Mouse (Mus musculus) layer of hippocampus, postnatal 14 days (tissue): ENCODE results near the gene Mycbp2. TPM values are rescaled to one million over a fixed set of nuclear protein-coding genes. Genes with fewer than 3 reads are reported as not detected.

Experiments used
- DNase-seq, 2 experiments: peaks; one replicate each; pipeline ENCODE4 v3.0.0; 2021 to 2022; ENCODE audit warnings: low spot score in 2 of 2, mixed read lengths in 1 of 2
- total RNA-seq, 2 experiments: library from RNA; stranded (reverse); gene quantifications; 2 replicates each; pipeline ENCODE4 v1.2.3; 2021

Gene Mycbp2
- total RNA-seq, 2 experiments from 2014 or later: 148 to 157 TPM

DNA sequence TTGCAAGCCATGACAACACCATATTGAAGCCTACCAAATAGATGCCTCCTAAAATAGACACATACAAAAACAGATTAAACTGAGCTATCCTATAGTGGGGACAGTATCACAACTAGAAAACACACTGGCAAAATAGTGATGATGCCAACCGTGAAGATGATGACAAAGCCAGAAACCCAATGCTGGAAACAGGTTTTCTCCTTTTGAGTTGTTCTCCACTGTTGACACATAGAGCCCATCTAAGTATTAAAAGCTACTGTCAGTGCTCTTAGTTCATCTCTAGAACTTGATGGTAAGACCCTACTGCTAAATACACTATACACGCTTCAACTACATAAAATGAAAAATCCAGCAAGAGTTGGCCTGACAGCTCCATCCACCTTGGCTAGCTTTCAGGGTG is 86.2 kb downstream of the Mycbp2 start:
- DNase-seq: no peak

DNA sequence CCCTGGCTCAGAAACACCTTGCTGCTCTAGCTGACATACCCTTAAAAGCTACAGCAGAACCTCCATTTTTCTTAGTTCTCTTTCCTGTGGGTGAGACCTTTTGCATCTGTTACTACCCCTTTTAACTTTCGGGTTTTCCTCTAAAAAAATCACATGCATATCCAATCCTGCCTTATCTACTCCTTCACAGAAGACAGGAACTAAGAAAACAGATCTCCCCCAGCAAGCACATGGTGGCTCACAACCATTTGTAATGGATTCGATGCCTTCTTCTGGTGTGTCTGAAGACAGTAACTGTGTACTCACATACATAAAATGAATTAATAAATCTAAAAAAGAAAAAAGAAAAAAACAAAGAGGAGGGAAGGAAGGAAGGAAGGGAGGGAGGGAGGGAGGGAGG is 87.9 kb downstream of the Mycbp2 start:
- DNase-seq: no peak

DNA sequence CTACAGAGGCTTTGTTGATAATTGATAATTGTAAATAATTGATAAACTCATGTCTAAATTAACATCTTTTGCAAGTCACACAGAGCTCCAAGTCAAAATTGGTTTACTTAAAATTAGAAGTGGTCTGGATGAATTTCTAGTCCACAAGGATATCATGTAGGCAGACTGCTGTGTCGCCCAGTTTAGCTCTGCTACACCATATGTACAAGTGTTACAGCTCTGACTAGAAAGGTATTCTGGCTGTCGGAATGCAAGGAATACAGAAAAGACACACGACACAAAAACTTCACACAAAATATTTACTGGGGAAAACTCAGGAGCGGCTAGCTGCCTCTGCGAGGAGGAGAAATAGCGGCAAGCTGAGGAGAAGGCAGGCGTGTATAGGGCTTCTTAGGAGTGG is 89.7 kb downstream of the Mycbp2 start:
- no peak for DNase-seq

DNA sequence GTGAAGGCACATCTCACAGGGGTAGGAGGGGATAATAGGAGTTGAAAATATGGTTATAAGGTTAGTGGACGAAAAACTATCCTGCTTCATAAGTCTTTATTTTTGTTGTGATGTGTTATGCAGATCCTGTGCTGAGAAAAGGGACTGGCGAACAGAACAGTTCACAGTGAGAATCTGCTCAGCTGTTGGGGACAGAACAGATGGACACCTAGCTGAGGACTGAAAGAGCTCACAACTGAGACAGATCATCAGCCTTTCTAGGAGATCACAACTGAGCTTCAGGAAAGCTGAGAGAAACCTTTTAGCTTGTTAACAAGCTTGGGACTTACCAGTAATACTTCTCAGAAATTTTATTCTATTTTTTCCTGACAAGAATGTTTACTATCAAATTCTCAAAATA is 92.3 kb downstream of the Mycbp2 start:
- peak in 1 of 2 experiments; percentile 7 for DNase-seq

DNA sequence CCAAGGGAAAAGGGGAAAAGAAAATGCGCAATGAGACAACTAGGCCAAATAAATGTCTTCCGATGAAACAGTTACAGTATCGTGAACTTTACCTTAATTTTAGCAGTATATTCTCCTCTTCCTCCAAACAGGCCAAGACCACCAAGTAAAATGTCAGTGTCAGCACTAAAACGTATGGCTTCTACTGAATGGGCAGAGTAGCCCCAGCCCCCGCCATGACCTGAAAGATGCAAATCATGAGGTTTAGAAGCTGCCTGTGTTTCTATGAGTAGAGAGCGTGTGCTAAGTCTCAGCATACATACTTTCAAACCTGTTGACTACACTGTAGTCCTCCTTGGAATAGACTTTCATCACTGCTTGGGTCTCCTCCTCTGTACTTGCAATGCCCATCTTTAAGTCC is 104.6 kb downstream of the Mycbp2 start:
- no peak for DNase-seq

DNA sequence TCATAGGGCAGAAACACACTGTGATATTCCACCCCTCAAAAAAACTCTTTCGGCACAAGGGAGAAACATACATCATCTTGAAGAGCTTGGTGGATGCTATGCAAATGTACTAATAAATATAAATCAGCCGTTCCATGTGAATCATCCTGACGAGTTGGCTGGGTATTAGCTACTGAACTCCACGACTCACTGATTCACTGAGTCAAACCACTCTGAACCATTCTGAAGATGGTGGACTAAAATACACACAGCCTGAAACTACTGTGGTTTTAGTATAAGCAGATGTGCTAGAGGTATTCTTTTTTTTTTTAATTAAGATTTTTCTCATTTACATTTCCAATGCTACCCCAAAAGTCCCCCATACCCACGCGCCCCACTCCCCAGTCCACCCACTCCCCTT is 111.8 kb downstream of the Mycbp2 start:
- DNase-seq: no peak

DNA sequence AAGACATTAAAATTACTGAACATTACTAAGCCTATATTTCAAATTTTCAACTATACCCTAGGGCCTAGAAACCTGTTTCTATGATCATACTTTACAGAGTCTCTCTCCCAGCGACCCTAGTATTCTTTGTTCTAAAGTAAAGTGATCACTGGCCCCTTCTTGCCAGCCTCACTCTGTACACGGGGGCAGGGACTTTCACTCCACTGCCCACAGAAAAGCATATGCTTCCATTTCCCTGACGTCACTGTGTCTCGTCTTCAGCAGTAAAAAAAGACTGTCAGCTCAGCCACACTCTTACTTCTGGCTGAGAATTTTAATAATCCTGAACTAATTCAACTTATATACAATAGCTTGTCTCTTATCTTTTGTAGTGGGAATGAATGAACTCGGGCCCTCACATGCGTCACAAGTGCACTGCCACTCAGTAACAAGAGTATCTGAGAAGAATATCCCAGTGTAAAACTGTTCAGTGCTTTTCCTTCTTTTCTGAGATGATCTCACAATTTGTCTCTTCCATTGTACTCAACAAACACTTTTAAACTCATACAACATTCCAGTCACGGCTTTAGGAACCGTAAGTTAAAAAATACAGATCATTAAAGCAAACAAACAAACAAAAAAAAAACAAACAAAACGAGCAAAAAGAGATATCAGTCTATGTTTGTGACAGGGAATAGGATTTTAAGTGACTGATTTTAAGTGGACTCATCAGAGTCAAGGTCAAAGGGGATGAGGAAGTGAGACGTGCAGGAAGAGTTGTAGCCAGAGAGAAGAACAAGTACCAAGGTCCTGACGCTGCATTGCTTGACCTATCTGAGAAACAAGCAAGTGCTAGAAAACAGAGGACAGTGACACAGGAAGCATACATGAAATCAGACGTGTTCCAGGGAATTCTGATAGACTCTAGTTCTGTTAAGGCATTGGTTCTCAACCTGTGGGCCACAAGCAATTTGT is 112.7 kb downstream of the Mycbp2 start:
- DNase-seq: no peak

DNA sequence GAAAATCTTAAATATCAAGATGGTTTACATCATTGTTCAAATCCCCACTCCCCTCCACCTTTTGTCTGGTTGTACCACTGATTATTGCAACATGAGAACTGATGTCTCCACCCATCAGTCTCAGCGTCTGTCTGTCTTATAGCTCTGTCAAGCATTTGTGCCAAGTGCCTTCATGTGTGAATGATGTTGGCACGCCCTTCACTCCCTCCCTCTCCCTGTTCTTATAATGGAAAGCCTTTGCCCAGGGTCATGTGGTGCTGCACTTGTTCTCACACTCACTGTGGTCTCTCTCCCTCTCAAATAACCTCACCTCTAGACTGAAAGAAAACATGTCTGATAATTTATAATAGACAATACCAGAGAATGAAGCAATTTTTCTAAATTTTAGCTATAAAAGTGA is 124.3 kb downstream of the Mycbp2 start:
- DNase-seq: no peak

DNA sequence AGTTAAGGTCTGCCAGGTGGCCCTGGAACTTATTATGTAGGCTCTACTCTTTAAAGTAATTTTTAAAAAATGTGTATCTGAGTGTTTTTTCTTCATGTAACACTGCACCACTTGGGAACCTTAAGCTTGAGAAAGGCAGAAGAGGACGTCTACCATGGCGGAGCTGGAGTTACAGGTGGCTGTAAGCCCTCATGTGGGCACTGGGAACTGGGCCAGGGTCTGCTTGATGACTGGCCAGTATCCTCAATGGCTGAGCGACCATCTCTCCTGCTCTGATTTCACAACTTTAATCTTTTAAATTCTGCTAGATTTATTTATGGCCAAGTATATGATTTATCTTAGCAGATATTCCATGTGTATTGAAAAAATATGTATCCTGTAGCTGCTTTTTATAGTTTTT is 124.9 kb downstream of the Mycbp2 start:
- no peak for DNase-seq

DNA sequence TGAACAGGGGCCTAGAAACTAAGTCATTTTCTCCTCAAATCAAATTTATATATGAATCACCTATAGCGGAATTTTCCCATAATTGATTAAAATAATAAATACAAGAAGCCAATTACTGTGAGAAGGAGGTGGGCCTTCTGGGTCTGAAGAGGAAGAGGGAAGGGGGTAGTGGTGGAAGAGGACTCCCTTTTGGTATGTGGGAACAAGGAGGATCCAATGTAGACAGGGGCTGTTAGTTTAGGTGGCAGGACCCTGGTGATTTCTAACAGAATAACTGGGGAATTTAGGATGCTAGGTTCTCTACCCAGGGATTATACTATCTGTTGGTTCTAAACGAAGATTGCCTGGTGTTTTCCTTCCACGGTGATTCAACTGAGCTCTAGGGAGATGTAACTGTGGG is 130.3 kb downstream of the Mycbp2 start:
- no peak for DNase-seq

DNA sequence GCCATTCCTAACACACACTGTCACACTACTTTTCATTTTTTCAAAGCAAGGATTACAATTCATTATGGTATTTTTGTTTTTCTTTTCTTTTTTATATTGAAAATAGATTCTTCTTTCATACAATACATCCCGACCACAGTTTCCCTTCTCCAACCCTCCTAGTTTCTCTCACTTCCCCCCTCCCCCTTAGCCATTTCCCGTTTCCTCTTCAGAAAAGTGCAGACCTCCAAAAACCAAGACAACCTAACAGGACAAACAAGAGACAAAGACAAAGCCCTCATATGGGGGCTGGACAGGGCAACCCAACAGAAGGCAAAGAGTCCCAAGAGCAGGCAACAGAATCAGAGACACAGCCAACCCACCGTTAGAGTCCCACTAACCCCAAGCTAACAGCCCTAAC is 160.0 kb downstream of the Mycbp2 start:
- no peak for DNase-seq

DNA sequence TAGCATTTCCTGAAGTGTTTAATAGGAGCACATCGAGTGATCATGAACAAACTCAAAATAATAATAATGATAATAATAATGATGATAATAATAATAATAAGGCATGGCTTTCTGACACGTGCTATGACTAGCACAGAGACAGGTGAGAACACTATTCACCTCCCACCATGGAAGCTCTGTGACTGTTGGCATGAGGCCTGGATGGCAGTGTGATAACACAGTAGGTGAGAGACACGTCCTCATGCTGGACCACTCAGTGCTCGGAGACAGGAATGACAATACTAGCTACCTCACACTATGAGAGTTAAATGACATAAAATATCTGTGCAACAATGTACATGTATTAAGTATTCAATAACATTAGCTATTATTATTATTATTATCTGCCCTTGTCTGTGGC is 160.5 kb downstream of the Mycbp2 start:
- DNase-seq: no peak

DNA sequence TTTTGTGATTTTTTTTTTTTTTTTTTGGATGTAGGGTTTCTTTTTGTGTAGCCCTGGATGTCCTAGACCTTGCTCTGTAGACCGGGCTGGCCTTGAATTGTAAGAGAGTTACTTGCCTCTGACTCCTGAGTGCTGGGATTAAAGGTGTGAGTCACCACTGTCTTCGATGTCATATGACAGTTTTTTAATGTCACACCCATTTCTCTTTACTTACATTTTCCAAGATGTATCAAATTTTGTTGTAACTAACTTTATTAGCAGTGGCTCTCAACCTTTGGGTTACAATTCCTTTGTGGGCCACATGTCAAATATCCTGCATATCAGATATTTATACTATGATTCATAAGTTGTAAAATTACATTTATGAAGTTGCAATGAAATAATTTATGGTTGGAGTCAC is 166.5 kb downstream of the Mycbp2 start:
- no peak for DNase-seq

DNA sequence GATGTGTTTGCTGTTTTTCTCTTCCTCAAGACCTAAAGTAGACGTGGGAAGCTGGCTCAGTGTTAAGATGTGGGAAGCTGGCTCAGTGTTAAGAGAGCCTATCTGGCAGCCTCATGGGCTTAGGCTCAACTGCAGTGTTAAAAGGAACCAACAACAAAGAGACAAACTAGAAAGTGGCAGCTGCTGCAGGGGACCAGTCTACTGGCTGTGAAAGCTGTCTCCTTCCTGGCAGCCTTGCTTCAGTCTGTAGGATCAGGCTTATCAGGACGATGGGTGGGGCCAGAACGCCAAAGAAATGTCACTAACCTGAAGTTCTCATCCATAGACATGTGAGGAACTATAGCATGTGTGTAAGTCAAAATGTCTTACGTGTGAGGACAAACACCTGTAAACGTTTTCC is 183.7 kb downstream of the Mycbp2 start:
- no peak for DNase-seq

DNA sequence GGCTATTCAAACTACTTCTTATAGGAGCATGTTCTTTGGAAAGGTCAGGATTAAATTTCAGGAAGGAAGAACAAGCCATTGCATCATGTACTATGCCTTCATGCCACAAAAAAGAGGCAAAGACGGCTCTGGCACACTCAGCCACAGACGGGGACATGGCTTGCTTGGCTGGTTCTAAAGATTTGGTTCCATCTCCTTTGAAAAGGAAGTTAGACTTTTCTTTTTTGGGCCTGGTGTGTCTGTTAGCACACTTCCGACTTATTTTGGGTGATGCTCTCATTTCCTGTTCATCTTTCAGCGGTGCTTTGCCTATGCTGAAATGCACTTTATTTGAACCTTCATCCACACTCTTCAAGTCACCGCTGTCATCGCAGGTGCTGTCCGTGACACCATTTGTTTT is 190.9 kb downstream of the Mycbp2 start:
- no peak for DNase-seq

DNA sequence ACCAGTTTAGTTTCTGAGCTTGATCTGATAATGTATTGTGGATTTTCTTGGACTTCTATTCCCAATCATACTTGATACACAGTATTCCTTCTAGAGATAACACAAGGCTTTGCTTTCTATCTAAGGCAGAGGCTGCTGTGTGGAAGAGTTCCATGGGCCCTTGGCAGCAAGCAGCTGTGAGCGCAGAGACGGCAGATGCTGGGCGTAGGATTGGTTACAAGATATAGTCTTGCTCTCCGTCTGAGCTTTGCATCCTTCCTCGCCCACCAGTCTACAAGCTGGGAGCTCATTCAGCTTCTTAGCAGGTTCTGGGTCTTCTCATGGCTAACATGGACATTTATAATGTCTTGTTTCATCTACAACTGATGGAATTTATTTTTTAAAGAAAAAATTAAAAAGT is 196.5 kb downstream of the Mycbp2 start:
- DNase-seq: peak in 1 of 2 experiments; percentile 18

DNA sequence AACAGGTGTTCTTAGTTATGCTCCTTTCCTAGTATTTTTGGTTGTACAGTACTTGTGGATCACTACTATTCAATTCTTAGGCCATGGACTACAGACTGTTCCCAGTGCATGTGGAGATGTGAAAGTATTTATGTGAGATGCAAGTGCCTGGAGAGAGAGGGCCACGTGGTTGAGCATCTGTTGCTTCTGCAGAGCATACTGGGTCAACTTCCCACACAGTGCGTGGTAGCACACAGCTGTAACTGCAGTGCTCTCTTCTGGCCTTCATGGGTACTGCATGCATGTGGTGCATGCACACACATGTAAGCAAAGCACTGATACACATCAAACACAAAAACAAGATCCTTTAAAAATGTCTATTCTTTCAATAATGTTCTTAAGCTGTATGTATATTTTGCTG is 214.6 kb downstream of the Mycbp2 start:
- no peak for DNase-seq

DNA sequence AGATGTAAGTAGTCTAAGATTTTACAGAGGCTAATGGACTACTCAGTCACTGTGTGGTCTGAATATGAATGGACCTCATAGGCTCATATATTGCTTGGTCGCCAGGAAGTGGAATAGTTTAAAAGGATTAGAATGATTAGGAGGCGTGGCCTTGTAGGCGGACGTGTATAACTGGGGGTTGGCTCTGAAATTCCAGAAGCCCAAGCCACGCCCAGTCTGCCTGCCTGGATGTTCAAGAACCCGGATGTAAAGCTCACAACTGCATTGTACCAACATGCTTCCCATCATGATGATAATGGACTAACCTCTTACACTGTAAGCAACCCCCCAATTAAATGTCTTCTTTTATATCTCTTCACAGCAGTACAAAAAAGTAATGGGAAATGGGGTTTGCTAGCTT is 220.9 kb downstream of the Mycbp2 start:
- no peak for DNase-seq

DNA sequence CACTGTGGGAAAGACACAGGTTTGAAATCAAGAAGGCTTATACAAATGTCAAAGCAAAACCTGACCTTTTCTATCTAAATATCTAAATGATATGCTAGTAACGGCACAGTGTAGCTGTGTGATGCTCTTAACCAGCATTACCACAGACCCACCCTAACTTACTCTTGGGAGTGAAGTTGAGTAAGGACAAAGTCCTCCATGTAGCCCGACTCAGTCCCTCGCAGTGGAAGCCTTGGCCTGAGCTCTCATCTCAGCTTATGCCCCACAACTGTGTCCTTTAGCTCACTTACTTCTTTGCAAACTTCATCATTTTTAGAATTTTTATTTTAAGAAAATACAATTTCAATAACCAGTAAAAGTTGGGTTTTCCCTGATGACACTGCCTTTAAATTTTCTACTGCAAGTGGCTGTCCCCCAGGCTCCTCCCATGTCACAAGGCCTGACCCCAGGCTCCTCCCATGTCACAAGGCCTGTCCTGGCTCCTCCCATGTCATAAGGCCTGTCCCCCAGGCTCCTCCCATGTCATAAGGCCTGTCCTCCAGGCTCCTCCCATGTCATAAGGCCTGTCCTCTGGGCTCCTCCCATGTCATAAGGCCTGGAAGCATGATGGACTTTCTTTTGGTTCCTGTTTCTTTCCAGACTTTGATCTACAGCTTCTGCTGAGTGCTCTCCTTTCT is 231.5 kb downstream of the Mycbp2 start:
- no peak for DNase-seq

DNA sequence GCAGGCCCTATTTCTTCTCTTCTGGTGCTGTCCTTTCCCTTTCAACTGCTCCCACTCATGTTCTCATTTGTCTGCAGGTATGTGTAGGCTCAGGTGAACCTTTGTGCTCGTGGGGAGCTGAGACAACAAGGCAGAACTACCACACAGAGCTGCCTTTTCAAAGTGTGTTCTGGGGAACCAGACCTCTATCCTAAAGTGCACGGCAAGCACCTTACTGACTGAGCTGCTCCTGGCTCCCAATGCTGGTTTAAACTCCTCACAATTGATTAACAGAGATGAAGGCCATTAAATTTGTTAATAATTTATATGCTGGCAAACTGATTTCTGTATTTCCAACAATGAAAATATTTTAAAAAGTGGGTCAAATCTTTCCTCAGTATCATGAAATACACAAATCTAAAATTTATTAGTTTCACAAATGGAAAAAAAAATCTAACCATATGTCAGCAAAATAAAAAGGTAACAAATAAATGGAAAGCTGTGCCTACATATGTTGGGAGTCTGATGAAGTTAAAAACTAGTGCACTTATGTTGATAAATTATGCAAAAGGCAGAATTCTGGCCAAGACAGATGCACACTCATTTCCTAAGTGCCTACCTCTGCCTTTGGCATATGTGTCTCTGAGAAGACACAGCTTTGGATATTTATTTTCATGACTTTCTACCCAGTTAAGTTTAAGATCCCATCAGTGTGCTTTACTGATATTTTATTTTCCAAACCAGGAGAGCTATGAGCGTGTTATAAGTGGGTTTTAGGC is 233.8 kb downstream of the Mycbp2 start:
- DNase-seq: no peak

DNA sequence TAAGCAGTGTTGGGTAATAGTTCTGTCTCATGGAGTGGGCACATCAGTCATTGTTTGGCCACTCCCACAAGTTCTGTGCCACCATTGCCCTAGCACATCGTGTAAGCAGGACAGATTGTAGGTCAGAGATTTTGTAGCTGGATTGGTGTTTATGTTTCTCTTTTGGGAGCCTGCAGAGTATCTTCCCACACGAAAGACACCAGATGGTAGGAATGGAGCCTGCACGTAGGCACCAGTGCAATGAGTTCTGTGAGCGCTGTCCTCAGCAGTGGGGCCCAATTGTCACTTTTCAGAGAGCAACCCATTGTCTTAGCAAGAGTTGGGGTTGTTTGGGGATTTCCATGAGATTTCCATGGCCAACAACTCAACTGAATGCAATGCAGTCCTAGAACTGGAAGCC is 236.6 kb downstream of the Mycbp2 start:
- peak in 1 of 2 experiments; percentile 31 for DNase-seq

DNA sequence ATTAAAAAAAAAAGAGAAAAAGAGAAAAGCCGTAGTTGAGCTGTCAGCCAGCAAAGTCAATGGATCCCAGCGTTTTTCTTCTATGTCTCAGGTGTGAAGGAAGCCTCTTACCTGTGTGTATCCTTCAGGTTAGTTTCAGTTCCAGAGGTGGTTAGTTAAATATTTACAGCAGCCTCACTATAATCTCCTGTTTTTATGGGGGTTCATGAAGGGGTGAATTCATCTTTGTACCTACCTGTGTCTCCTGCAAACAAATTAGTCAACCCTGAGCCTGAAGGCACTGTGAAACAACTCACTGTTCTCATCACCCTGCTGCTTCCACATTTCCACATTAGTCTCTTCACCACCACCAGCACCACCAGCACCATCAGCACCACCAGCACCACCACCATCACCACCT is 240.3 kb downstream of the Mycbp2 start:
- DNase-seq: no peak
